Mouse (Mus musculus): ENCODE data around the gene Ddah2. TPM values are rescaled to one million over a fixed set of nuclear protein-coding genes. Genes with fewer than 3 reads are reported as not detected.
A peak's percentile ranks its signal among the peaks of the same experiment; 100 is the strongest.

Gene Ddah2
- polyA plus RNA-seq, 1 experiment from 2014 or later, result 337 TPM

- H3K27me3 ChIP-seq (replicated peaks), result no peaks in the 10 kb centered on the region
- H3K9ac ChIP-seq, result no peak overlapping the region
- H3K36me3 ChIP-seq (replicated peaks), result no peaks in the 10 kb centered on the region
- H3K4me1 ChIP-seq, result peaks cover 8% of the 10 kb centered on the region
- H3K9me3 ChIP-seq, result no peaks in the 10 kb centered on the region
- no peak overlapping the region for H3K4me3 ChIP-seq
- no peak overlapping the region for H3K27ac ChIP-seq
- peak; percentile 30; the same call in 1 of the 2 replicates for ATAC-seq (replicated peaks)
- WGBS, result 4% methylated on average over 17 of the region's 17 CpGs
- peak overlapping the region; percentile 31; the same call in 1 of the 2 replicates for H3K4me2 ChIP-seq
Observed at GRCm38 (mm10) chr17:35021163-35021808, 37.5 kb upstream of the Ddah2 start.

GRCm38 (mm10) chr17:35021842-35022477 is 36.9 kb upstream of the Ddah2 start:
- 47% methylated on average over 6 of the region's 6 CpGs for WGBS
- H3K9me3 ChIP-seq, result no peaks in the 10 kb centered on the region
- no peak overlapping the region for H3K4me3 ChIP-seq
- H3K27me3 ChIP-seq (replicated peaks), result no peaks in the 10 kb centered on the region
- no peak for ATAC-seq (replicated peaks)
- peaks cover 6% of the 10 kb centered on the region for H3K4me1 ChIP-seq
- H3K4me2 ChIP-seq, result no peak overlapping the region
- no peak overlapping the region for H3K27ac ChIP-seq
- no peak overlapping the region for H3K9ac ChIP-seq
- no peaks in the 10 kb centered on the region for H3K36me3 ChIP-seq (replicated peaks)

GRCm38 (mm10) chr17:35022541-35023060 is 36.2 kb upstream of the Ddah2 start:
- no peaks in the 10 kb centered on the region for H3K9me3 ChIP-seq
- no peaks in the 10 kb centered on the region for H3K36me3 ChIP-seq (replicated peaks)
- peaks cover 8% of the 10 kb centered on the region for H3K4me1 ChIP-seq
- H3K9ac ChIP-seq, result no peak overlapping the region
- no peak overlapping the region for H3K27ac ChIP-seq
- 93% methylated on average over 8 of the region's 8 CpGs for WGBS
- no peak overlapping the region for H3K4me3 ChIP-seq
- ATAC-seq (replicated peaks), result no peak
- H3K4me2 ChIP-seq, result no peak overlapping the region
- no peaks in the 10 kb centered on the region for H3K27me3 ChIP-seq (replicated peaks)

- no peak overlapping the region for H3K27ac ChIP-seq
- no peak overlapping the region for H3K9ac ChIP-seq
- H3K4me3 ChIP-seq, result no peak overlapping the region
- H3K36me3 ChIP-seq (replicated peaks), result no peaks in the 10 kb centered on the region
- H3K4me2 ChIP-seq, result no peak overlapping the region
- H3K9me3 ChIP-seq, result no peaks in the 10 kb centered on the region
- peaks cover 8% of the 10 kb centered on the region for H3K4me1 ChIP-seq
- no peaks in the 10 kb centered on the region for H3K27me3 ChIP-seq (replicated peaks)
- ATAC-seq (replicated peaks), result no peak
- 83% methylated on average over 5 of the region's 5 CpGs for WGBS
Observed at GRCm38 (mm10) chr17:35023221-35023620, 35.6 kb upstream of the Ddah2 start.

- no peak overlapping the region for H3K27ac ChIP-seq
- H3K4me2 ChIP-seq, result no peak overlapping the region
- H3K4me3 ChIP-seq, result no peak overlapping the region
- WGBS, result 81% methylated on average over 4 of the region's 4 CpGs
- peaks cover 8% of the 10 kb centered on the region for H3K4me1 ChIP-seq
- H3K27me3 ChIP-seq (replicated peaks), result no peaks in the 10 kb centered on the region
- no peaks in the 10 kb centered on the region for H3K9me3 ChIP-seq
- no peaks in the 10 kb centered on the region for H3K36me3 ChIP-seq (replicated peaks)
- no peak overlapping the region for H3K9ac ChIP-seq
- ATAC-seq (replicated peaks), result no peak
Observed at GRCm38 (mm10) chr17:35023756-35024155, 35.1 kb upstream of the Ddah2 start.

- no peak for ATAC-seq (replicated peaks)
- no peaks in the 10 kb centered on the region for H3K27me3 ChIP-seq (replicated peaks)
- no peaks in the 10 kb centered on the region for H3K9me3 ChIP-seq
- 74% methylated on average over 13 of the region's 13 CpGs for WGBS
- no peak overlapping the region for H3K4me2 ChIP-seq
- no peaks in the 10 kb centered on the region for H3K36me3 ChIP-seq (replicated peaks)
- no peak overlapping the region for H3K4me3 ChIP-seq
- peaks cover 8% of the 10 kb centered on the region for H3K4me1 ChIP-seq
- no peak overlapping the region for H3K27ac ChIP-seq
- no peak overlapping the region for H3K9ac ChIP-seq
Observed at GRCm38 (mm10) chr17:35024261-35024660, 34.6 kb upstream of the Ddah2 start.

GRCm38 (mm10) chr17:35024691-35025488 is 33.9 kb upstream of the Ddah2 start:
- Histone ChIP-seq H3K9me3 (no peaks in the 10 kb centered on the region), H3K27ac (no peak overlapping the region), H3K27me3 (replicated peaks) (no peaks in the 10 kb centered on the region), H3K36me3 (replicated peaks) (no peaks in the 10 kb centered on the region), H3K9ac (no peak overlapping the region), H3K4me2 (no peak overlapping the region), H3K4me1 (peaks cover 13% of the 10 kb centered on the region), H3K4me3 (no peak overlapping the region)
- ATAC-seq (replicated peaks), result no peak
- WGBS, result 66% methylated on average over 8 of the region's 10 CpGs

- Histone ChIP-seq H3K36me3 (replicated peaks) (no peaks in the 10 kb centered on the region), H3K27me3 (replicated peaks) (no peaks in the 10 kb centered on the region), H3K4me3 (no peak overlapping the region), H3K4me1 (peaks cover 15% of the 10 kb centered on the region), H3K4me2 (no peak overlapping the region), H3K9ac (no peak overlapping the region), H3K9me3 (no peaks in the 10 kb centered on the region), H3K27ac (no peak overlapping the region)
- ATAC-seq (replicated peaks), result no peak
- WGBS, result 84% methylated on average over 5 of the region's 5 CpGs
Observed at GRCm38 (mm10) chr17:35026206-35026605, 32.6 kb upstream of the Ddah2 start.

GRCm38 (mm10) chr17:35027277-35028068 is 31.4 kb upstream of the Ddah2 start, which contains the start of gene Sapcd1:
Gene Sapcd1 (minus strand): TSS chr17:35028016.
- no peaks in the 10 kb centered on the region for H3K36me3 ChIP-seq (replicated peaks)
- H3K4me3 ChIP-seq, result no peak within 1 kb of the TSS
- no peaks in the 10 kb centered on the region for H3K9me3 ChIP-seq
- peak within 1 kb of the TSS; percentile 49 for H3K27ac ChIP-seq
- H3K27me3 ChIP-seq (replicated peaks), result no peaks in the 10 kb centered on the region
- peak; percentile 51; the same call in 1 of the 2 replicates for ATAC-seq (replicated peaks)
- no peak within 1 kb of the TSS for H3K4me2 ChIP-seq
- 0 out of 2 replicates have a peak within 1 kb of the TSS, but pooled peaks have one; percentile 3 for H3K9ac ChIP-seq
- H3K4me1 ChIP-seq, result peaks cover 9% of the 10 kb centered on the region
- WGBS, result 30% methylated on average over 13 of the region's 13 CpGs

- H3K4me2 ChIP-seq, result no peak overlapping the region
- H3K27ac ChIP-seq, result no peak overlapping the region
- 85% methylated on average over 2 of the region's 2 CpGs for WGBS
- no peaks in the 10 kb centered on the region for H3K9me3 ChIP-seq
- H3K4me3 ChIP-seq, result no peak overlapping the region
- H3K9ac ChIP-seq, result no peak overlapping the region
- ATAC-seq (replicated peaks), result no peak
- H3K4me1 ChIP-seq, result peaks cover 9% of the 10 kb centered on the region
- no peaks in the 10 kb centered on the region for H3K27me3 ChIP-seq (replicated peaks)
- H3K36me3 ChIP-seq (replicated peaks), result no peaks in the 10 kb centered on the region
Observed at GRCm38 (mm10) chr17:35028315-35028714, 30.5 kb upstream of the Ddah2 start.

GRCm38 (mm10) chr17:35029691-35030532 is 28.9 kb upstream of the Ddah2 start:
- ATAC-seq (replicated peaks), result 0 out of 2 replicates have a peak, but pooled peaks have one; percentile 31

More at GRCm38 (mm10) chr17:35029691-35030532, 28.9 kb upstream of the Ddah2 start:
- H3K9me3 ChIP-seq, result no peaks in the 10 kb centered on the region
- peak overlapping the region; percentile 46 for H3K4me2 ChIP-seq
- peak overlapping the region; percentile 25 for H3K9ac ChIP-seq
- no peak overlapping the region for H3K27ac ChIP-seq
- no peaks in the 10 kb centered on the region for H3K27me3 ChIP-seq (replicated peaks)
- H3K4me3 ChIP-seq, result 0 out of 2 replicates have a peak overlapping the region, but pooled peaks have one; percentile 9
- H3K4me1 ChIP-seq, result peaks cover 9% of the 10 kb centered on the region
- 29% methylated on average over 19 of the region's 19 CpGs for WGBS
- H3K36me3 ChIP-seq (replicated peaks), result no peaks in the 10 kb centered on the region
